ENCODE assay signal across 14 mouse cellular contexts in the genomic region with DNA sequence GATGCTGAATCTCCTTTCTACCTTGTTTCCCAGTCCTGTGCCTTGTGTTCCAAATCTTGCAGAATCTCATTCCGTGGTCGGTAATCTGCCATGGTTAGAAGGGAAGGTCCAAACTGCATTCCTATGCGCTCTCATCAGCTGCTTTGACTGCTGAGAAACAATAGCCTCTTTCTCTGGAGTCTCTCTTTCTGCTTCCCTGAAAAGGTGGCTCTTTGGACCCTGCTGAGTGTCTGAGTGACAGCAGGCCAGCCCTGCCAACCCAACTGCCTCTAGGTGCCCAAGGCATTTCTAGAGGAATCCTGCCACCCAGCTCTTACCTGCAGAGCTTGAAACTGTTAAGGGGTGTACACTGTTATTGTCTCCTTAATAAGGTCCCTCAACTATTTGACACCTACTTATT.
DNase-seq lines count a peak whose midpoint lies in the region; ATAC-seq and TF ChIP-seq lines count a peak whose summit lies in the region.
"Had no signal": no experiment of that assay in that cellular context is flagged by ENCODE, and none has a peak within 500 bp of the region (broad histone marks: within the 10 kb centered on the region; RNA-seq: fewer than 3 reads in every experiment).

No protein-coding gene starts in this region.

- no peaks in the 10 kb centered on the region for H3K4me1 ChIP-seq in heart, embryonic 10.5 days
- H3K4me1 ChIP-seq in lung, embryonic 14.5 days (ENCODE audit: insufficient read depth) = no peaks in the 10 kb centered on the region

- H3K4me2 ChIP-seq in lung, embryonic 14.5 days = no peak overlapping the region
- H3K4me2 ChIP-seq: limb, embryonic 15.5 days; midbrain, embryonic 11.5 days had no signal

- H3K9me3 ChIP-seq in heart, embryonic 10.5 days = no peaks in the 10 kb centered on the region
- H3K9me3 ChIP-seq in lung, embryonic 14.5 days (ENCODE audit: low read depth, low read length) = no peaks in the 10 kb centered on the region
- H3K9me3 ChIP-seq: limb, embryonic 15.5 days had no signal

- DNase-seq in heart, adult 11 months = peak; percentile 36
- DNase-seq in heart, embryonic 10.5 days (ENCODE audit: low spot score) = no peak
- DNase-seq in lung, embryonic 14.5 days = peak; percentile 47
- no peak for DNase-seq in lung, postnatal 10 days
- DNase-seq in NIH3T3 (ENCODE audit: low read depth) = peak; percentile 78
- peak; percentile 8 for DNase-seq in gonadal fat pad, adult 2 months (ENCODE audit: low read depth)
- no peak for DNase-seq in urinary bladder, adult 2 months (ENCODE audit: low spot score)
- DNase-seq: adrenal gland, postnatal 14 days; cerebellum, postnatal 14 days; lung, adult 2 months; thymus, adult 18-20 months had no signal

- WGBS in heart, embryonic 10.5 days = 45% methylated on average over 3 of the region's 3 CpGs
- WGBS in lung, embryonic 14.5 days = 50% methylated on average over 3 of the region's 3 CpGs

- ATAC-seq in lung, embryonic 14.5 days (ENCODE audit: insufficient read depth) = peak; percentile 52; the same call in 1 of the 2 replicates
- ATAC-seq: CD4-positive, CD25-positive, alpha-beta regulatory T cell, adult 4 months had no signal

- no peaks in the 10 kb centered on the region for H3K36me3 ChIP-seq in heart, embryonic 10.5 days
- no peaks in the 10 kb centered on the region for H3K36me3 ChIP-seq in lung, embryonic 14.5 days (ENCODE audit: insufficient read depth)
- H3K36me3 ChIP-seq: limb, embryonic 15.5 days had no signal

- no peak for TF ChIP-seq CTCF in lung, embryonic 14.5 days (IDR thresholded peaks at IDR 0.05; ENCODE audit: low read depth)

- no peak overlapping the region for H3K27ac ChIP-seq in heart, embryonic 10.5 days
- H3K27ac ChIP-seq in lung, embryonic 14.5 days (ENCODE audit: low read depth) = 0 out of 2 replicates have a peak overlapping the region, but pooled peaks have one; percentile 27
- H3K27ac ChIP-seq: limb, embryonic 15.5 days had no signal

- no peak overlapping the region for H3K9ac ChIP-seq in lung, embryonic 14.5 days
- H3K9ac ChIP-seq: limb, embryonic 15.5 days had no signal

- H3K4me3 ChIP-seq in heart, embryonic 10.5 days = no peak overlapping the region
- no peak overlapping the region for H3K4me3 ChIP-seq in lung, embryonic 14.5 days (ENCODE audit: low read depth, low read length)
- H3K4me3 ChIP-seq: limb, embryonic 15.5 days had no signal

- 0 out of 2 replicates have a peak, but pooled peaks cover 3% of the 10 kb centered on the region for H3K27me3 ChIP-seq in heart, embryonic 10.5 days (ENCODE audit: insufficient read depth, poor library complexity, severe bottlenecking)
- peaks cover 6% of the 10 kb centered on the region; the same call in 1 of the 2 replicates for H3K27me3 ChIP-seq in lung, embryonic 14.5 days (ENCODE audit: insufficient read depth, low read length)
- H3K27me3 ChIP-seq: limb, embryonic 15.5 days had no signal

Comparison
In these comparisons a context has a peak if more than half of its experiments do, and no peak if none do; other contexts are left out.
1. DNase-seq: peak in heart, adult 11 months (single experiment), lung, embryonic 14.5 days (single experiment), NIH3T3 (single experiment) and gonadal fat pad, adult 2 months (single experiment); none in heart, embryonic 10.5 days (single experiment), lung, postnatal 10 days (single experiment) and urinary bladder, adult 2 months (single experiment).